Mouse (Mus musculus) adrenal gland, adult 8-10 months (tissue): Measurements from ENCODE around the gene Cmip. TPM values are rescaled to one million over a fixed set of nuclear protein-coding genes. Genes with fewer than 3 reads are reported as not detected.
A peak's percentile ranks its signal among the peaks of the same experiment; 100 is the strongest.

ENCODE experiments used
- DNase-seq: peaks from one replicate; pipeline ENCODE4 v3.0.0; 2022
- total RNA-seq, 4 experiments: library from RNA; stranded (reverse); gene quantifications; 2 replicates each; pipeline ENCODE4 v1.2.4; 2022

Gene Cmip
- total RNA-seq, 4 experiments from 2014 or later = 134 to 141 (median 137) TPM

GRCm38 (mm10) chr8:117326735-117327134 is 69.9 kb downstream of the Cmip start:
- no peak for DNase-seq

GRCm38 (mm10) chr8:117327385-117327837 is 70.5 kb downstream of the Cmip start:
- DNase-seq = no peak

GRCm38 (mm10) chr8:117328758-117329157 is 71.9 kb downstream of the Cmip start:
- no peak for DNase-seq

- DNase-seq = no peak
Measured at GRCm38 (mm10) chr8:117329167-117329566, 72.3 kb downstream of the Cmip start.

GRCm38 (mm10) chr8:117329903-117330302 is 73.0 kb downstream of the Cmip start:
- DNase-seq = no peak

- DNase-seq = no peak
Measured at GRCm38 (mm10) chr8:117332229-117333010, 75.6 kb downstream of the Cmip start.

- DNase-seq = peak; percentile 88
Measured at GRCm38 (mm10) chr8:117333619-117334018, 76.8 kb downstream of the Cmip start.

- DNase-seq = no peak
Measured at GRCm38 (mm10) chr8:117334058-117334747, 77.3 kb downstream of the Cmip start.

- no peak for DNase-seq
Measured at GRCm38 (mm10) chr8:117334748-117335393, 78.0 kb downstream of the Cmip start.

GRCm38 (mm10) chr8:117335423-117335822 is 78.6 kb downstream of the Cmip start:
- DNase-seq = no peak

GRCm38 (mm10) chr8:117337188-117337587 is 80.3 kb downstream of the Cmip start:
- no peak for DNase-seq

GRCm38 (mm10) chr8:117338678-117339077 is 81.8 kb downstream of the Cmip start:
- no peak for DNase-seq

- DNase-seq = peak; percentile 70
Measured at GRCm38 (mm10) chr8:117339296-117339957, 82.6 kb downstream of the Cmip start.

- peak; percentile 61 for DNase-seq
Measured at GRCm38 (mm10) chr8:117339958-117340651, 83.2 kb downstream of the Cmip start.

GRCm38 (mm10) chr8:117340800-117341199 is 83.9 kb downstream of the Cmip start:
- DNase-seq = peak; percentile 84

GRCm38 (mm10) chr8:117342735-117343385 is 86.0 kb downstream of the Cmip start:
- DNase-seq = no peak

GRCm38 (mm10) chr8:117343484-117343883 is 86.6 kb downstream of the Cmip start:
- no peak for DNase-seq

GRCm38 (mm10) chr8:117344899-117345298 is 88.0 kb downstream of the Cmip start:
- DNase-seq = no peak

- no peak for DNase-seq
Measured at GRCm38 (mm10) chr8:117345376-117345775, 88.5 kb downstream of the Cmip start.

- DNase-seq = no peak
Measured at GRCm38 (mm10) chr8:117347556-117347955, 90.7 kb downstream of the Cmip start.

- no peak for DNase-seq
Measured at GRCm38 (mm10) chr8:117348718-117349394, 92.0 kb downstream of the Cmip start.
